Mouse (Mus musculus) MEL (cell line): ENCODE measurements around the gene Ctdsp1. TPM values are rescaled to one million over a fixed set of nuclear protein-coding genes. Genes with fewer than 3 reads are reported as not detected.

Source experiments
- DNase-seq: peaks from one replicate; pipeline ENCODE4 v3.0.0; 2011; ENCODE audit warnings: low read depth, low spot score
- H3K27ac ChIP-seq: 2 replicates; pipeline ENCODE4 v1.5.1; 2012; ENCODE audit warnings: low read depth, mild to moderate bottlenecking, control low read depth, low read length, moderate library complexity; ENCODE audit not compliant: control insufficient read depth
- H3K27me3 ChIP-seq, 2 experiments: fragments of 150-350 bp in 1 of 2; sonication (generic) in 1 of 2; 2 replicates each; pipeline ENCODE4 v1.6.1; 2012; ENCODE audit warnings: low read length in 2 of 2, mild to moderate bottlenecking in 2 of 2, improper control_type of control experiment in 1 of 2, moderate library complexity in 1 of 2; ENCODE audit not compliant: insufficient read depth in 2 of 2, control insufficient read depth in 1 of 2
- H3K36me3 ChIP-seq, 2 experiments: 2 replicates each; pipeline ENCODE4 v1.6.1; 2012 to 2014; ENCODE audit warnings: low read length in 2 of 2, improper control_type of control experiment in 1 of 2, inconsistent platforms in 1 of 2, mild to moderate bottlenecking in 1 of 2; ENCODE audit not compliant: insufficient read depth in 2 of 2, control insufficient read depth in 1 of 2
- H3K4me1 ChIP-seq, 2 experiments: fragments of 150-350 bp in 1 of 2; sonication (generic) in 1 of 2; 2 replicates each; pipeline ENCODE4 v1.6.1; 2012; ENCODE audit warnings: low read length in 2 of 2, improper control_type of control experiment in 1 of 2, mild to moderate bottlenecking in 1 of 2; ENCODE audit not compliant: insufficient read depth in 2 of 2, control insufficient read depth in 1 of 2
- H3K4me3 ChIP-seq, 2 experiments: fragments of 150-350 bp in 1 of 2; sonication (generic) in 1 of 2; 2 replicates each; pipeline ENCODE4 v1.5.1; 2012; ENCODE audit warnings: low read depth in 2 of 2, low read length in 2 of 2, mild to moderate bottlenecking in 2 of 2, moderate library complexity in 2 of 2, control low read depth in 1 of 2, improper control_type of control experiment in 1 of 2; ENCODE audit not compliant: control insufficient read depth in 1 of 2, insufficient read depth in 1 of 2
- H3K79me2 ChIP-seq: 2 replicates; pipeline ENCODE4 v1.6.1; 2012; ENCODE audit warnings: mild to moderate bottlenecking, low read length, moderate library complexity; ENCODE audit not compliant: control insufficient read depth, poor library complexity, insufficient read depth
- H3K9ac ChIP-seq: 2 replicates; pipeline ENCODE4 v1.6.1; 2012; ENCODE audit warnings: low read depth, mild to moderate bottlenecking, control low read depth, low read length, moderate library complexity; ENCODE audit not compliant: control insufficient read depth, poor library complexity, severe bottlenecking
- H3K9me3 ChIP-seq: fragments of 150-350 bp; sonication (generic); replicated peaks from 2 replicates; pipeline ENCODE4 v1.6.1; 2012; ENCODE audit warnings: mild to moderate bottlenecking, low read length, improper control_type of control experiment, moderate library complexity; ENCODE audit not compliant: insufficient read depth
- CTCF ChIP-seq, 3 experiments: IDR thresholded peaks in 2 of 3; conservative IDR thresholded peaks in 1 of 3; 2 replicates each; pipeline ENCODE4 v1.5.1; 2011 to 2012; ENCODE audit warnings: low read length in 3 of 3, low read depth in 2 of 3, mild to moderate bottlenecking in 2 of 3, improper control_type of control experiment in 1 of 3, inconsistent platforms in 1 of 3, mixed read lengths in 1 of 3, moderate library complexity in 1 of 3; ENCODE audit not compliant: control insufficient read depth in 1 of 3, insufficient read depth in 1 of 3, poor library complexity in 1 of 3, severe bottlenecking in 1 of 3
- ELF1 ChIP-seq: IDR thresholded peaks from 2 replicates; pipeline ENCODE4 v1.6.1; 2014; ENCODE audit warnings: low read depth, mild to moderate bottlenecking, inconsistent platforms, low read length, improper control_type of control experiment, moderate library complexity
- EP300 ChIP-seq, 2 experiments: IDR thresholded peaks; 2 replicates each; pipeline ENCODE4 v1.6.1; 2011; ENCODE audit warnings: improper control_type of control experiment in 2 of 2, low read length in 2 of 2, low read depth in 1 of 2, mild to moderate bottlenecking in 1 of 2
- ETS1 ChIP-seq: IDR thresholded peaks from 2 replicates; pipeline ENCODE4 v1.6.1; 2012; ENCODE audit warnings: low read depth, mild to moderate bottlenecking, inconsistent platforms, low read length, improper control_type of control experiment, moderate library complexity
- GABPA ChIP-seq: IDR thresholded peaks from 2 replicates; pipeline ENCODE4 v1.6.1; 2012; ENCODE audit warnings: low read depth, mild to moderate bottlenecking, inconsistent platforms, low read length, improper control_type of control experiment, moderate library complexity
- GATA1 ChIP-seq: IDR thresholded peaks from 2 replicates; pipeline ENCODE4 v1.6.1; 2011; ENCODE audit warnings: low read depth, low read length, improper control_type of control experiment
- HCFC1 ChIP-seq: IDR thresholded peaks from 2 replicates; pipeline ENCODE4 v1.6.1; 2012; ENCODE audit warnings: low read depth, mild to moderate bottlenecking, inconsistent platforms, low read length, improper control_type of control experiment, moderate library complexity
- KAT2A ChIP-seq: conservative IDR thresholded peaks from 2 replicates; pipeline ENCODE4 v1.6.1; 2012; ENCODE audit warnings: low read depth, low read length, improper control_type of control experiment, inconsistent platforms
- MAFK ChIP-seq: IDR thresholded peaks from 2 replicates; pipeline ENCODE4 v1.6.1; 2011; ENCODE audit warnings: low read depth, mild to moderate bottlenecking, low read length, improper control_type of control experiment, borderline replicate concordance
- MAZ ChIP-seq: IDR thresholded peaks from 2 replicates; pipeline ENCODE4 v1.6.1; 2012; ENCODE audit warnings: low read depth, mild to moderate bottlenecking, inconsistent platforms, low read length, improper control_type of control experiment
- MEF2A ChIP-seq: IDR thresholded peaks from 2 replicates; pipeline ENCODE4 v1.6.1; 2014; ENCODE audit warnings: low read depth, mild to moderate bottlenecking, inconsistent platforms, low read length, improper control_type of control experiment; ENCODE audit not compliant: poor library complexity, insufficient replicate concordance, severe bottlenecking; ENCODE audit errors: extremely low read depth
- MYB ChIP-seq: IDR thresholded peaks from 2 replicates; pipeline ENCODE4 v1.6.1; 2011; ENCODE audit warnings: mild to moderate bottlenecking, low read depth, low read length, improper control_type of control experiment
- NRF1 ChIP-seq: IDR thresholded peaks from 2 replicates; pipeline ENCODE4 v1.6.1; 2014; ENCODE audit warnings: low read depth, mild to moderate bottlenecking, inconsistent platforms, low read length, improper control_type of control experiment, moderate library complexity; ENCODE audit not compliant: poor library complexity, insufficient read depth, severe bottlenecking
- POLR2A ChIP-seq, 2 experiments: IDR thresholded peaks; 2 replicates each; pipeline ENCODE4 v1.6.1; 2011 to 2012; ENCODE audit warnings: low read length in 2 of 2, mild to moderate bottlenecking in 2 of 2, control low read depth in 1 of 2, improper control_type of control experiment in 1 of 2, low read depth in 1 of 2, moderate library complexity in 1 of 2; ENCODE audit not compliant: control insufficient read depth in 1 of 2, insufficient read depth in 1 of 2, poor library complexity in 1 of 2
- POLR2AphosphoS2 ChIP-seq: IDR thresholded peaks from 2 replicates; pipeline ENCODE4 v1.6.1; 2011; ENCODE audit warnings: low read length, improper control_type of control experiment
- RAD21 ChIP-seq: IDR thresholded peaks from 2 replicates; pipeline ENCODE4 v1.6.1; 2011; ENCODE audit warnings: mild to moderate bottlenecking, low read depth, low read length, improper control_type of control experiment
- SIN3A ChIP-seq: IDR thresholded peaks from 2 replicates; pipeline ENCODE4 v1.6.1; 2012; ENCODE audit warnings: low read length, improper control_type of control experiment, inconsistent platforms
- TAL1 ChIP-seq: IDR thresholded peaks from 2 replicates; pipeline ENCODE4 v1.6.1; 2012; ENCODE audit warnings: mild to moderate bottlenecking, inconsistent platforms, low read length, moderate library complexity, mixed read lengths
- TBP ChIP-seq: IDR thresholded peaks from 2 replicates; pipeline ENCODE4 v1.8.0; 2011; ENCODE audit warnings: low read depth, low read length, improper control_type of control experiment
- USF2 ChIP-seq, 2 experiments: IDR thresholded peaks; 2 replicates each; pipeline ENCODE4 v1.6.1; 2011 to 2012; ENCODE audit warnings: improper control_type of control experiment in 2 of 2, low read length in 2 of 2, borderline replicate concordance in 1 of 2, inconsistent platforms in 1 of 2, low read depth in 1 of 2, mild to moderate bottlenecking in 1 of 2; ENCODE audit not compliant: insufficient read depth in 1 of 2
- ZC3H11A ChIP-seq: IDR thresholded peaks from 2 replicates; pipeline ENCODE4 v1.6.1; 2012; ENCODE audit warnings: low read depth, mild to moderate bottlenecking, inconsistent platforms, low read length, improper control_type of control experiment
- ZNF384 ChIP-seq: IDR thresholded peaks from 2 replicates; pipeline ENCODE4 v1.6.1; 2012; ENCODE audit warnings: low read depth, mild to moderate bottlenecking, inconsistent platforms, low read length, improper control_type of control experiment
- polyA plus RNA-seq, 2 experiments: library from polyadenylated mRNA; stranded (reverse) in 1 of 2; unstranded in 1 of 2; fragments of >175 nt in 1 of 2; fragments of >200 nt in 1 of 2; gene quantifications; 2 replicates each; pipeline versions ENCODE4 v1.2.1 to v1.2.4; 2012; ENCODE audit warnings: low replicate concordance in 2 of 2, low read depth in 1 of 2; ENCODE audit not compliant: insufficient read length in 2 of 2, insufficient read depth in 1 of 2, missing spikeins in 1 of 2
- total RNA-seq: library from RNA; depleted of rRNA; stranded (reverse); fragments of 300-350 nt; gene quantifications from 2 replicates; pipeline ENCODE4 v1.2.3, GENCODE M21; 2012

The Ctdsp1 gene
- total and polyA plus RNA-seq, 3 experiments = 18.0 to 69.8 TPM; not detected in 1

- Histone ChIP-seq H3K9ac (no peak overlapping the region), H3K36me3 (no peaks in the 10 kb centered on the region)
These were observed 38.7 kb upstream of the Ctdsp1 start for GRCm38 (mm10) chr1:74352532-74353096.

GRCm38 (mm10) chr1:74353453-74354229 lies 37.7 kb upstream of the Ctdsp1 start:
- no peaks in the 10 kb centered on the region for H3K36me3 ChIP-seq
- DNase-seq = no peak
- H3K79me2 ChIP-seq = no peaks in the 10 kb centered on the region
- H3K27me3 ChIP-seq = no peaks in the 10 kb centered on the region
- no peaks in the 10 kb centered on the region for H3K9me3 ChIP-seq
- H3K27ac ChIP-seq = no peak overlapping the region
- H3K9ac ChIP-seq = no peak overlapping the region
- no peaks in the 10 kb centered on the region for H3K4me1 ChIP-seq
- H3K4me3 ChIP-seq = no peak overlapping the region
- TF ChIP-seq GABPA = no peak
- no peak for TF ChIP-seq NRF1
- no peak for TF ChIP-seq CTCF (IDR thresholded peaks at IDR 0.05 in 2 of 3, conservative IDR thresholded peaks at IDR 0.05 in 1 of 3; ENCODE audit: control insufficient read depth in 1 of 3, insufficient read depth in 1 of 3, low read depth in 2 of 3, low read length in 3 of 3, poor library complexity in 1 of 3, severe bottlenecking in 1 of 3)
- TF ChIP-seq ETS1 = no peak
- no peak for TF ChIP-seq MYB
- TF ChIP-seq USF2 (IDR thresholded peaks at IDR 0.05; ENCODE audit: borderline replicate concordance in 1 of 2, insufficient read depth in 1 of 2, low read depth in 1 of 2, low read length in 2 of 2) = no peak
- no peak for TF ChIP-seq MAFK
- no peak for TF ChIP-seq POLR2A (IDR thresholded peaks at IDR 0.05; ENCODE audit: control insufficient read depth in 1 of 2, insufficient read depth in 1 of 2, low read depth in 1 of 2, low read length in 2 of 2, poor library complexity in 1 of 2)
- no peak for TF ChIP-seq KAT2A
- TF ChIP-seq MEF2A = no peak

More at GRCm38 (mm10) chr1:74352532-74353096, 38.7 kb upstream of the Ctdsp1 start:
- Histone ChIP-seq H3K4me1 (no peaks in the 10 kb centered on the region), H3K9me3 (no peaks in the 10 kb centered on the region), H3K4me3 (no peak overlapping the region), H3K27me3 (no peaks in the 10 kb centered on the region), H3K79me2 (no peaks in the 10 kb centered on the region), H3K27ac (no peak overlapping the region)
- DNase-seq = no peak
- no peak for TF ChIP-seq TAL1
- no peak for TF ChIP-seq HCFC1
- TF ChIP-seq ELF1 = no peak
- no peak for TF ChIP-seq ETS1
- no peak for TF ChIP-seq MYB
- TF ChIP-seq EP300 (IDR thresholded peaks at IDR 0.05; ENCODE audit: low read depth in 1 of 2, low read length in 2 of 2) = no peak
- TF ChIP-seq GABPA = no peak
- no peak for TF ChIP-seq RAD21
- TF ChIP-seq ZC3H11A = no peak
- no peak for TF ChIP-seq GATA1
- no peak for TF ChIP-seq NRF1
- no peak for TF ChIP-seq SIN3A
- TF ChIP-seq ZNF384 = no peak
- no peak for TF ChIP-seq TBP
- no peak for TF ChIP-seq USF2 (IDR thresholded peaks at IDR 0.05; ENCODE audit: borderline replicate concordance in 1 of 2, insufficient read depth in 1 of 2, low read depth in 1 of 2, low read length in 2 of 2)
- TF ChIP-seq MAZ = no peak
- no peak for TF ChIP-seq POLR2AphosphoS2
